Mouse (Mus musculus) liver, embryonic 14.5 days (tissue): ENCODE data around the gene Tsnax. TPM values are rescaled to one million over a fixed set of nuclear protein-coding genes. Genes with fewer than 3 reads are reported as not detected.

Experiments used
- ATAC-seq: fragments of 200-750 bp; cut with Nextera tagmentation; 2 replicates; pipeline ENCODE4 v1.8.0; 2017; ENCODE audit warnings: moderate number of reproducible peaks, mild to moderate bottlenecking, moderate library complexity; ENCODE audit not compliant: insufficient read depth
- DNase-seq, 3 experiments: peaks; one replicate each; pipeline ENCODE4 v3.0.0-alpha.2; 2012 to 2013; ENCODE audit warnings: low read depth in 3 of 3, low spot score in 3 of 3
- H3K27ac ChIP-seq: fragments of 300-500 bp; sonication (generic); 2 replicates; pipeline ENCODE4 v1.5.1; 2014; ENCODE audit warnings: moderate library complexity, mild to moderate bottlenecking, control low read depth, inconsistent platforms
- H3K27me3 ChIP-seq: fragments of 300-500 bp; sonication (generic); 2 replicates; pipeline ENCODE4 v1.6.1; 2014; ENCODE audit warnings: mild to moderate bottlenecking, low read length, moderate library complexity; ENCODE audit not compliant: control insufficient read depth, insufficient read depth
- H3K36me3 ChIP-seq: fragments of 300-500 bp; sonication (generic); replicated peaks from 2 replicates; pipeline ENCODE4 v1.6.1; 2014; ENCODE audit warnings: low read depth; ENCODE audit not compliant: control insufficient read depth, insufficient read depth
- H3K4me1 ChIP-seq, 2 experiments: fragments of 200-500 bp in 1 of 2; fragments of 300-500 bp in 1 of 2; sonication (generic) in 1 of 2; replicated peaks; 2 replicates each; pipeline ENCODE4 v1.6.1; 2012 to 2014; ENCODE audit warnings: antibody characterized with exemption in 1 of 2, inconsistent platforms in 1 of 2, low read length in 1 of 2; ENCODE audit not compliant: control insufficient read depth in 2 of 2, insufficient read depth in 2 of 2
- H3K4me2 ChIP-seq: fragments of 300-500 bp; sonication (generic); 2 replicates; pipeline ENCODE4 v1.6.1; 2014; ENCODE audit warnings: low read depth, mild to moderate bottlenecking, control low read depth, moderate library complexity
- H3K4me3 ChIP-seq, 2 experiments: fragments of 200-500 bp in 1 of 2; fragments of 300-500 bp in 1 of 2; sonication (generic) in 1 of 2; 2 replicates each; pipeline ENCODE4 v1.5.1; 2012 to 2014; ENCODE audit warnings: low read depth in 2 of 2, low read length in 2 of 2, mild to moderate bottlenecking in 2 of 2, control low read depth in 1 of 2, inconsistent platforms in 1 of 2, moderate library complexity in 1 of 2; ENCODE audit not compliant: insufficient read depth in 1 of 2
- H3K9ac ChIP-seq: fragments of 300-500 bp; sonication (generic); replicated peaks from 2 replicates; pipeline ENCODE4 v1.6.1; 2014; ENCODE audit warnings: mild to moderate bottlenecking, control low read depth, moderate library complexity
- H3K9me3 ChIP-seq: fragments of 300-500 bp; sonication (generic); 2 replicates; pipeline ENCODE4 v1.6.1; 2016; ENCODE audit warnings: low read length, mixed read lengths; ENCODE audit not compliant: control insufficient read depth
- CTCF ChIP-seq: IDR thresholded peaks from 2 replicates; pipeline ENCODE4 v1.5.1; 2016; ENCODE audit warnings: antibody characterized with exemption, low read depth, control low read depth
- EP300 ChIP-seq: IDR thresholded peaks from 2 replicates; pipeline ENCODE4 v1.6.1; 2016; ENCODE audit warnings: antibody characterized with exemption, low read depth
- WGBS: fragments of 180-500 bp; shearing (Covaris S2); extraction: QIAGEN DNeasy Blood & Tissue Kit; methylation state at CpG from one replicate; pipeline ENCODE4 v1.1.7; 2014; ENCODE audit not compliant: insufficient replicate concordance; 5-methylcytosine and 5-hydroxymethylcytosine counted together
- polyA plus RNA-seq, 2 experiments: library from polyadenylated mRNA; depleted of rRNA in 1 of 2; stranded (reverse) in 1 of 2; unstranded in 1 of 2; fragments of >200 nt; fragmentation: Nextera tagmentation in 1 of 2; extraction: Ambion mirVana in 1 of 2; gene quantifications; 2 replicates each; pipeline versions ENCODE4 v1.2.1 to v1.2.3; 2012 to 2014

Tsnax gene
- polyA plus RNA-seq (2012; rRNA removed), result 21.5 and 31.3 TPM in 2 replicates
- 41.1 and 43.3 TPM in 2 replicates for polyA plus RNA-seq (2014; fragmentation: Nextera tagmentation; extraction: Ambion mirVana)

DNA sequence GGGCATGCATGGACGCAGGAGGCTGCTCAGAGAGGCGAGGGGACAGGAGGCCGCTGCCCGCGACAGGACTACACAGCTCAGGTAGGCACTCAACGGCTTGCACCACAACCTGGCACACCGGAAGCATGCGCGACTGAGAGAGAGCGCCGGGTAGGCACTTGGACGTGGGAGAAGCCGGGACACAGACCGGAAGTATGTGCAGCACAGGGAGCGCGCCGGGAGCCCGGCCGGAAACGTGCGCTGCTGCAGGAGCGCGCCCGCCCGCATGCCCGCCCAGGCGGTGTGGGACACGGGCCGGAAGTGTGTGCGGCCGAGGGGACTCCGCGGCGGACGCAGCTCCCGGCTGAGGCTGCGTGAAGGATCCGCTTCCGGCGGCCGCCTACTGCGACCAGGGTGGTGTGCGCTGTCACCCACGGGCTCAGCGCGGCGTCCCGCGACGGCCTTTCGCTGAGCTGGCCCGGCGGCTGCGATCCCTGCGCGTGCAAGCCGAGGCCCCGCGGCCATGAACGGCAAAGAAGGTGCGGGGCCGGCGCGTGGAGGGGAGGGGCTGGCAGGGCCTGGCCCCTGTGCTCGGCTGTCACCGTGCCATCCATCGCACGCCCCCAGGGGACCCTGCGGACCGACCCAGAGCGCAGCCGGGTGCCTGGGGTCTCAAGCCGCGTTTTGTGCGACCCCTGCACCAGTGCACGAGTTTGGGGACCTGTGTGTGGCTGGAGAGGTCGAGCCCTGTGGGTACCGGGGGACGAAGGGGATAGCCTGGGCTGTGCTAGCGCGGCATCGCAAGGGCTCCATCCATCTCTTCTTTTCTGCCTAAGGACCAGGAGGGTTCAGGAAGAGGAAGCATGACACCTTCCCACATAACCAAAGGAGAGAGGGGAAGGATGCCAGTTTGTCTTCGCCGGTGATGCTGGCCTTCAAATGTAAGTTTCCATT, at the start of gene Tsnax:
Gene Tsnax, plus strand, starts transcription at position 303 of the 933 bp plus-strand sequence.
- H3K4me2 ChIP-seq, result peak within 1 kb of the TSS; percentile 85
- H3K4me1 ChIP-seq, result 0 out of 4 replicates have a peak, but pooled peaks cover 0 to 3% of the 10 kb centered on the region in 2 experiments
- H3K9ac ChIP-seq, result peak within 1 kb of the TSS; percentile 87
- 3% methylated on average over 81 of the region's 84 CpGs for WGBS
- no peaks in the 10 kb centered on the region for H3K27me3 ChIP-seq
- ATAC-seq, result peak; percentile 97
- H3K9me3 ChIP-seq, result no peaks in the 10 kb centered on the region
- no peak for TF ChIP-seq EP300
- 0 out of 2 replicates have a peak, but pooled peaks have one; percentile 3 for TF ChIP-seq CTCF
- DNase-seq, result peak; percentile 60 to 64 (median 62)
- no peak within 1 kb of the TSS for H3K27ac ChIP-seq
- H3K36me3 ChIP-seq, result peaks cover 6% of the 10 kb centered on the region
- peak within 1 kb of the TSS; percentile 74 to 95 for H3K4me3 ChIP-seq

- H3K4me2 ChIP-seq, result no peak overlapping the region
- H3K9ac ChIP-seq, result no peak overlapping the region
- DNase-seq (no peak), ATAC-seq (no peak)
- peaks cover 0 to 6% of the 10 kb centered on the region in 2 experiments; a peak in 2 of 4 replicates for H3K4me1 ChIP-seq
- no peak overlapping the region for H3K27ac ChIP-seq
- WGBS, result 62% methylated on average over 5 of the region's 5 CpGs
- no peak overlapping the region for H3K4me3 ChIP-seq
- no peaks in the 10 kb centered on the region for H3K27me3 ChIP-seq
- no peaks in the 10 kb centered on the region for H3K36me3 ChIP-seq
- H3K9me3 ChIP-seq, result no peaks in the 10 kb centered on the region
- TF ChIP-seq CTCF (no peak), EP300 (no peak)
Measured at GRCm38 (mm10) chr8:124963246-124963645, 49.6 kb upstream of the Tsnax start.

- Histone ChIP-seq H3K9ac (no peak overlapping the region), H3K36me3 (no peaks in the 10 kb centered on the region), H3K4me1 (peaks cover 0 to 7% of the 10 kb centered on the region in 2 experiments; a peak in 2 of 4 replicates), H3K4me2 (no peak overlapping the region), H3K9me3 (no peaks in the 10 kb centered on the region), H3K27me3 (no peaks in the 10 kb centered on the region), H3K4me3 (no peak overlapping the region), H3K27ac (no peak overlapping the region)
- no peak for TF ChIP-seq EP300
- no peak for TF ChIP-seq CTCF
- ATAC-seq, result no peak
- no peak for DNase-seq
- WGBS, result 73% methylated on average over 8 of the region's 8 CpGs
Measured at GRCm38 (mm10) chr8:124964966-124965365, 47.8 kb upstream of the Tsnax start.

DNA sequence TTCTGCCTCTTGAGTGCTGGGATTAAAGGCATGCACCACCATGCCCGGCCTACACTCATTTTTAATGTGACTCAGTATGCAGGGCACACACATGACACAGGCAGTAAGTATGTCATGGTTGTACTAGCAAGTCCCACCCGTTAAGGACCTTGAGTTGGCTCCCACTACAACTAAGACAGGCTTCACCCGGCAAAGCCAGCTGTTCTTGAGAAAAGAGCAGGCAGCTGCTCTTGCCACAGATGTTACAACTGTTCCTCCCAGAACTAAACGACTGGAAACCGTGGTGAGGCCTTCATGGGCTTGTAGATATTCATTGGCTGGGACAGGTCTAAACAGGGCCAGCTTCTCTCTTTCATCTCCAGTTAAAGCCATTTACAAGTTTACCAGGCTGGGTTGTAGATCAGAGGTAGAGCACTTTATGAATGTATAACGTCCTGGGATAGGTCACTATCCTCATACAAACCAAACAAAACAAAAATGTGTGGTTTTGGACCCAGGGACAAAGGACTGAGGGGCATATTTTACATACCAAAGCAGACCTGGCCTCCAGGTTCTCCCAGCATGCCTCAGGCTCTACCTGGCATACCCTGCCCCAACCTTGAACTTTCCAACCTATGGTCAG, 42.4 kb upstream of the Tsnax start:
- Histone ChIP-seq H3K9me3 (no peaks in the 10 kb centered on the region), H3K27ac (no peak overlapping the region), H3K4me3 (no peak overlapping the region), H3K4me2 (no peak overlapping the region), H3K27me3 (no peaks in the 10 kb centered on the region), H3K9ac (no peak overlapping the region), H3K36me3 (no peaks in the 10 kb centered on the region), H3K4me1 (peaks cover 0 to 7% of the 10 kb centered on the region in 2 experiments; a peak in 2 of 4 replicates)
- WGBS, result 51% methylated on average over 6 of the region's 6 CpGs
- ATAC-seq, result no peak
- no peak for DNase-seq
- no peak for TF ChIP-seq EP300
- TF ChIP-seq CTCF, result no peak

GRCm38 (mm10) chr8:124973221-124973620, 39.6 kb upstream of the Tsnax start:
- TF ChIP-seq EP300, result no peak
- no peak for TF ChIP-seq CTCF
- Histone ChIP-seq H3K27me3 (no peaks in the 10 kb centered on the region), H3K4me1 (peaks cover 0 to 7% of the 10 kb centered on the region in 2 experiments; a peak in 2 of 4 replicates), H3K4me2 (no peak overlapping the region), H3K4me3 (no peak overlapping the region), H3K9ac (no peak overlapping the region), H3K36me3 (no peaks in the 10 kb centered on the region), H3K27ac (no peak overlapping the region), H3K9me3 (no peaks in the 10 kb centered on the region)
- DNase-seq (no peak), ATAC-seq (no peak)
- 61% methylated on average over 8 of the region's 8 CpGs for WGBS
